Mouse (Mus musculus) forebrain, embryonic 14.5 days (tissue): ENCODE measurements around the gene Fes. TPM values are rescaled to one million over a fixed set of nuclear protein-coding genes. Genes with fewer than 3 reads are reported as not detected.
A peak's percentile ranks its signal among the peaks of the same experiment; 100 is the strongest.
"Not testable (repeated sequence)": the region's sequence is repeated elsewhere in the genome, so short reads cannot be mapped to it uniquely, and the experiment has no call there.

ENCODE experiments used
- ATAC-seq: fragments of 200-750 bp; cut with Nextera tagmentation; 2 replicates; pipeline ENCODE4 v1.8.0; 2017; ENCODE audit warnings: mild to moderate bottlenecking, moderate library complexity
- DNase-seq: peaks from one replicate; pipeline ENCODE4 v3.0.0-alpha.2; 2015; ENCODE audit warnings: low spot score
- H3K27ac ChIP-seq: fragments of 300-500 bp; sonication (generic); 2 replicates; pipeline ENCODE4 v1.5.1; 2014; ENCODE audit warnings: low read depth, mild to moderate bottlenecking, control low read depth, low read length, moderate library complexity
- H3K27me3 ChIP-seq: fragments of 300-500 bp; sonication (generic); replicated peaks from 2 replicates; pipeline ENCODE4 v1.6.1; 2014; ENCODE audit warnings: low read length, control low read depth, mixed read lengths; ENCODE audit not compliant: control insufficient read depth, insufficient read depth
- H3K36me3 ChIP-seq: fragments of 300-500 bp; sonication (generic); 2 replicates; pipeline ENCODE4 v1.6.1; 2014; ENCODE audit warnings: low read length, control low read depth; ENCODE audit not compliant: control insufficient read depth, insufficient read depth
- H3K4me1 ChIP-seq: fragments of 300-500 bp; sonication (generic); 2 replicates; pipeline ENCODE4 v1.6.1; 2014; ENCODE audit warnings: antibody characterized with exemption, low read length, control low read depth; ENCODE audit not compliant: control insufficient read depth, insufficient read depth
- H3K4me2 ChIP-seq: fragments of 300-500 bp; sonication (generic); 2 replicates; pipeline ENCODE4 v1.6.1; 2014; ENCODE audit warnings: mild to moderate bottlenecking, control low read depth, low read length
- H3K4me3 ChIP-seq: fragments of 300-500 bp; sonication (generic); 2 replicates; pipeline ENCODE4 v1.5.1; 2014; ENCODE audit warnings: low read depth, low read length, control low read depth
- H3K9ac ChIP-seq: fragments of 300-500 bp; sonication (generic); 2 replicates; pipeline ENCODE4 v1.6.1; 2014; ENCODE audit warnings: mild to moderate bottlenecking, low read length, control low read depth, moderate library complexity
- H3K9me3 ChIP-seq: fragments of 300-500 bp; sonication (generic); replicated peaks from 2 replicates; pipeline ENCODE4 v1.6.1; 2016; ENCODE audit warnings: low read length, control low read depth, mixed read lengths; ENCODE audit not compliant: control insufficient read depth
- whole genome bisulfite sequencing: fragments of 180-500 bp; shearing (Covaris S2); extraction: QIAGEN DNeasy Blood & Tissue Kit; methylation state at CpG from one replicate; pipeline ENCODE4 v1.1.7; 2014; 5-methylcytosine and 5-hydroxymethylcytosine counted together
- polyA plus RNA-seq: library from polyadenylated mRNA; unstranded; fragments of >200 nt; fragmentation: Nextera tagmentation; extraction: Ambion mirVana; gene quantifications from 2 replicates; pipeline ENCODE4 v1.2.1, GENCODE M21; 2014

The Fes gene
- polyA plus RNA-seq, 1 experiment from 2014 or later: 2.4 TPM

DNA sequence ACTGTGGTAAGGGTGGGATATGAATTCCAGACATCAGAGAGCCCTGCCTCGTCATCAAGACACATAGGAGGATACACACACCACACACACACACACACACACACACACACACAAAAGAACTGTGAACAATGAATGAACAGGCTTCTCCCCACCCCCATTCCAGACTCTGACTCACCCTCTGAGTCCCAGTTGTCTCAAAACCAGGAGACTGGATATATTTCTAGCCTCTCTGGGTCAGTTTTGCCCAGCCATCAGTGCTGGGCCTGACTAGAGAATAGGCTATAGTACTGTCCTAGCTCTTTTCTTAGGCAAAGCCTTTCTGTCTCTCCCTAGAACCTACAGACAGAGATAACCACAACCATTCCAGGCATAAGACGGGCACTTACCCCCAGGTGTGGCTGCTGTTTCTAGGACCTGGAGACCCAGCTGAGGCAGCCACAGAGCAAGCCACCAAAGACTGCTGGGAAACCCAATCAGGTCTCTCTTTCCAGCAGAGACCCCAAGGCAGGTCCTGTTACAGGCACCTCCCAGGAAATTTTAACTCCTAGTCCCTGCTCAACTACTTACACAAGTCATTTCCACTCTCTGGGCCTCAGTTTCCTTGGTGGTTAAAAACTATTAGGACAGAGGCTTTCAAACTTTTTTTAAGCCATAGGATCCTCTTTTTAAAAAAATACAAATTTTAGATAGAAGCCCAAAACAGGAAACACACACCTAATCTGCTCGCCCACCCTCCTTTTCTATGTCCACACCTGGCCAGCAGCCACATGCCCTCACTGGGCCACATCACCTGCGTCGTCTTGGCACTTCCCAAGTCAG is 13.5 kb upstream of the Fes start:
- no peaks in the 10 kb centered on the region for H3K9me3 ChIP-seq
- no peaks in the 10 kb centered on the region for H3K27me3 ChIP-seq
- 30% methylated on average over 5 of the region's 5 CpGs for WGBS
- H3K4me2 ChIP-seq: peak overlapping the region; percentile 93
- peaks cover 11% of the 10 kb centered on the region for H3K36me3 ChIP-seq
- peak overlapping the region; percentile 93 for H3K9ac ChIP-seq
- ATAC-seq: no peak
- H3K4me1 ChIP-seq: peaks cover 12% of the 10 kb centered on the region
- H3K27ac ChIP-seq: 0 out of 2 replicates have a peak overlapping the region, but pooled peaks have one; percentile 14
- H3K4me3 ChIP-seq: peak overlapping the region; percentile 93
- DNase-seq: no peak

DNA sequence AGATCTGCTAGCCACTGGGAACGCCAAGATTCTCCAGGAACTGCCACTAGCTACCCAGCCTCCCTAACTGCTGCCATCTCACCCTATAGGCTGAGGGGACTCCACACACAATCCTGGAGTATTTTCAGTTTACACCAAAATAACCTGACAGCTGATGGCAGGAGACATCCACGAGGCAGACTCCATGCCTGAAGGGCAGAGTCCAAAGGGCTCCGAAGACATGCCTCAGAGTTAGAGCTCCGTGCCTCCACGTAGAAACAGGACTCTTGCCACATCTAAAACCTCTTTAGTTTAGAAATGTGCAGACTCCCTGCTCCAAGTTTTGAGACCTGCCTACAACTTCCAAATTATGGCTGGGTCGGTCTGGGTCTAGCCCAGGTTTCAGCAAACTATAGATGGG is 12.8 kb upstream of the Fes start:
- WGBS: 78% methylated on average over 6 of the region's 6 CpGs
- no peaks in the 10 kb centered on the region for H3K27me3 ChIP-seq
- ATAC-seq: no peak
- no peak for DNase-seq
- H3K9ac ChIP-seq: peak overlapping the region; percentile 93; the same call in 1 of the 2 replicates
- H3K36me3 ChIP-seq: peaks cover 16% of the 10 kb centered on the region
- H3K4me1 ChIP-seq: peaks cover 12% of the 10 kb centered on the region
- no peak overlapping the region for H3K4me2 ChIP-seq
- no peak overlapping the region for H3K4me3 ChIP-seq
- no peak overlapping the region for H3K27ac ChIP-seq
- H3K9me3 ChIP-seq: no peaks in the 10 kb centered on the region

DNA sequence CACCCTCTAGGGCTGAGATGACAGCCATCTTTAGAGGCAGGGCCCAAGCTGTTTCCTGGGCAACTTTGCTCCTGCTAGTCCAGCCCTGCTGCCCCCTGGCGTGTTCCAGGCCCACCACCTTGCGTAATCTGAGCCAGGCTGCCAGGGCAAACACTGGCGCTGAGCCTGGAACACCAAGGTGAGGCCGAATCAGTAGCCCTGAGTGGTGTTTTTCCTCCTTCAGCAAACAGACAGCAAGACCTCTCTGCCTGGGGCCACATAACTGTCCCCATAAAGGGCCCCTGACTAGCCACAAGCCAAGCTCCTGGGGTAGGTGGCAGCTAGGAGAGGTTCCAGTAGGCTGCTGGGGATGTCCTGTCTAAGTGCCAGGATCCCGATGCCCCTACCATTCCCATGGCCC is 12.4 kb upstream of the Fes start:
- H3K9ac ChIP-seq: no peak overlapping the region
- no peak overlapping the region for H3K4me2 ChIP-seq
- peaks cover 12% of the 10 kb centered on the region for H3K4me1 ChIP-seq
- H3K27ac ChIP-seq: no peak overlapping the region
- WGBS: 44% methylated on average over 5 of the region's 5 CpGs
- no peak overlapping the region for H3K4me3 ChIP-seq
- peaks cover 21% of the 10 kb centered on the region for H3K36me3 ChIP-seq
- H3K27me3 ChIP-seq: no peaks in the 10 kb centered on the region
- H3K9me3 ChIP-seq: no peaks in the 10 kb centered on the region
- DNase-seq (peak; percentile 29), ATAC-seq (no peak)

DNA sequence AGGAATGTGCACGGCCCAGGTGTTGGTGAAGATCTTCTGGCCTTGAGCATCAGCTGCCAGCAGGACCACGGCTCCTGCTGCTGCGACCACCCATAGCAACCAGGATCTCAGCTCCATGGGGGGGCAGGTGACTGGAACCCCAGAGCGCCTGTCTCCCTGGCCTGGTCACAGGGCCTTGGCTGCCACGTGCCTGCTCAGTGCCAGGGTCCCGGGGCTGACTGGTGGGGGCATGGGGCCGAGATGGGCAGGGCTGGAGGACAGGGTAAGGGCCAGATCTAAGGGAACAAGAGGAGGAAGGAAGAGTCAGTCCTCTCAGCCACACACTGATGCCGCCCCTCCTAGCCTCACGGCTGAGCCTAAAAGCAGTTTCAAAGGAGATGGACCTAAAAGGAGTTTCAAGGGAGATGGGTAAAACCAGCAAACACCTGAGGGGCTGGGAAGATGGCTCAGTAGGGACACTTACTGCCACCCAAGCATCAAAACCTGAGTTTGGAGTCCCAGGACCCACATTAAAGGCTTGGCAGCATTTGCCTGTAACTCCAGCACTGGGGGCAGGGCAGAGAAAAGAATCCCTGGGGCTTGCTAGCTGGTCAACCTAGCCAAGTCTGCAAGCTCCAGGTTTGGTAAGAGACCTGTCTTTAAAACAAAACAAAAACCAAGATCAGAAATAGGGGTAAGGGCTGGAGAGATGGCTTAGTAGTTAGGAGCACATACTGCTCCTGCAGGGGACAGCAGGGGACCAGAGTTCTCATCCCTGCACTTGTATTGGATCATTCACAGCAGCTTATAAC is 11.1 kb upstream of the Fes start:
- Histone ChIP-seq H3K27ac (no peak overlapping the region), H3K4me1 (peaks cover 12% of the 10 kb centered on the region), H3K9me3 (no peaks in the 10 kb centered on the region), H3K4me2 (no peak overlapping the region), H3K36me3 (peaks cover 28% of the 10 kb centered on the region), H3K9ac (no peak overlapping the region), H3K27me3 (no peaks in the 10 kb centered on the region), H3K4me3 (no peak overlapping the region)
- no peak for ATAC-seq
- WGBS: 70% methylated on average over 9 of the region's 9 CpGs
- no peak for DNase-seq

DNA sequence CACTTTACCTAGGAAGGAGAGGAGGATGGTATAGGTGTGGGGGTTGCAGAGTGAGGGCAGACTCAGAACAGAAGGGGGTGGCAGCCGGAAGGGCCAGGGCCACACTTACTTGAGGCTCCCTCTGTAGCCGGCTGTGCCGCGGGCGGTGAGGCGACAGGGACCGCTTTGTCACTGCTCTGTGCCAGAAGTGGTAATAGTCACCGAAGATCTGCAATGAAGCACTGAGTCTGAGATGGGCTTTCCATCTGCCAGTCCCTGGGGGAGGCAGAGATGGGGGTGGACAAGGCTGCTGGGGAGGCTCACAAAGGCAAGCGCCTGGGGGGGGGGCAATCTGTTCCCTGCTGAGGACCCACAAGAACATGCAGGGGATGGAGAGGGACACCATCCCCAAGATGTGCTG is 10.2 kb upstream of the Fes start:
- ATAC-seq (no peak), DNase-seq (no peak)
- no peak overlapping the region for H3K4me2 ChIP-seq
- H3K4me3 ChIP-seq: no peak overlapping the region
- peaks cover 12% of the 10 kb centered on the region for H3K4me1 ChIP-seq
- no peak overlapping the region for H3K9ac ChIP-seq
- H3K36me3 ChIP-seq: peaks cover 37% of the 10 kb centered on the region
- no peak overlapping the region for H3K27ac ChIP-seq
- no peaks in the 10 kb centered on the region for H3K9me3 ChIP-seq
- no peaks in the 10 kb centered on the region for H3K27me3 ChIP-seq
- WGBS: 86% methylated on average over 9 of the region's 9 CpGs

DNA sequence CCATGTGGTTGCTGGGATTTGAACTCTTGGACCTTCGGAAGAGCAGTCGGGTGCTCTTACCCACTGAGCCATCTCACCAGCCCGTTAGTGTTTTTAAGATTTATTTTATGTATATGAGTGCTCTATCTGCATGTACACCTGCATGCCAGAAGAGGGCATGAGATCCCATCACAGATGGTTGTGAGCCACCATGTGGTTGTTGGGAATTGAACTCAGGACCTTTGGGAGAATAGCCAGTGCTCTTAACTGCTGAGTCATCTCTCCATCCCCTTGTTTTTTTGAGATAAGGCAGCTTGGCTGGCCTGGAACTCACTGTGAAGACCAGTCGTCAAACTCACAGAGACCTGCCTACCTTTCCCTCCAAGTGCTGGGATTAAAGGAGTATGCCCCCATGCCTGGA is 8.7 kb upstream of the Fes start:
- not testable (repeated sequence) for ATAC-seq, H3K4me3 ChIP-seq, H3K27me3 ChIP-seq, H3K9me3 ChIP-seq, H3K4me1 ChIP-seq, H3K4me2 ChIP-seq, H3K9ac ChIP-seq, H3K27ac ChIP-seq, DNase-seq
- H3K36me3 ChIP-seq: peaks cover 52% of the 10 kb centered on the region
- WGBS: 96% methylated on average over 4 of the region's 4 CpGs

DNA sequence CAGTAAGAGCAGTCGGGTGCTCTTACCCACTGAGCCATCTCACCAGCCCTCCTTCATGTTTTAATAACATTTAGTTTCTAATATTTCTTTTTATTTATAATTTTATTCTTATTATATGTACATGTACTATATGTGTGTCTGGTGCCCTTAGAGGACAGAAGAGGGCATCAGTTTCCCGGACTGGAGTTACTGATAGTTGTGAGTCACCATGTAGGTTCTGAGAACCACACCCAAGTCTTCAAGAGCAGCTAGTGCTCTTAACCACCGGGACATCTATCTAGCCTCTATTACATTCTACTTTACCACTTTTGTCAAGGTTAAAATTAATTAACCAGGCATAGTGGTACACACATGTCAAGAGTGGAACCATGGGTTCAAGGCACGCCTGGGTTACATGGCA is 6.9 kb upstream of the Fes start:
- no peak overlapping the region for H3K4me2 ChIP-seq
- H3K9ac ChIP-seq: no peak overlapping the region
- WGBS: 94% methylated on average over 4 of the region's 4 CpGs
- peaks cover 66% of the 10 kb centered on the region for H3K36me3 ChIP-seq
- H3K9me3 ChIP-seq: no peaks in the 10 kb centered on the region
- no peak overlapping the region for H3K4me3 ChIP-seq
- H3K27me3 ChIP-seq: no peaks in the 10 kb centered on the region
- H3K4me1 ChIP-seq: no peaks in the 10 kb centered on the region; the same call in 1 of the 2 replicates
- DNase-seq (no peak), ATAC-seq (no peak)
- H3K27ac ChIP-seq: no peak overlapping the region

DNA sequence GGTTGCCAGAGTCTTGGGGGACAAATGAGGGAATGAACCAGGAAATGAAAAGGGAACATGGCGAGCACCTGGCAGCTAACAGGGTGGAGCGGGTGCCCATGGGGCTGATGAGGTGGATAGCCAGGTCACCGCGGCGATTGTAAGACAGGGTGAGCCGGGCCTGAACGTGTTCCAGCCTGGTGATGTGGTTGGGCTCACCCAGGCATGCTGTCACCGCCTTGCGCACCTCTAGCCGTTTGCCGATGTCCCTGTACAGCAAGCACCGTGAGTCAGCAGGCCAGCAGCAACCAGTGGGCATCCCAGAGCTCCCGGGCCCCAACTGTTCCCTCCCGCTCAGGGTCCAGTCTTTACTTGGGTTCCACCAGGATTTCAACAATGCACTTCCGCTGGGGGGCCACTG is 4.4 kb upstream of the Fes start:
- H3K4me2 ChIP-seq: no peak overlapping the region
- DNase-seq: no peak
- H3K36me3 ChIP-seq: peaks cover 61% of the 10 kb centered on the region
- H3K27ac ChIP-seq: no peak overlapping the region
- H3K4me1 ChIP-seq: no peaks in the 10 kb centered on the region
- no peak for ATAC-seq
- H3K4me3 ChIP-seq: no peak overlapping the region
- no peaks in the 10 kb centered on the region for H3K9me3 ChIP-seq
- WGBS: 93% methylated on average over 15 of the region's 15 CpGs
- H3K9ac ChIP-seq: no peak overlapping the region
- H3K27me3 ChIP-seq: peaks cover 11% of the 10 kb centered on the region; the same call in 1 of the 2 replicates
